ENCODE assay signal across 8 mouse cellular contexts in genomic region chr17:31870931-31871421, GRCm38 (mm10). TPM values are rescaled to one million over a fixed set of nuclear protein-coding genes. Genes with fewer than 3 reads are reported as not detected.
A peak's percentile ranks its signal among the peaks of the same experiment; 100 is the strongest.
DNase-seq lines count a peak whose midpoint lies in the region; ATAC-seq and TF ChIP-seq lines count a peak whose summit lies in the region.

No protein-coding gene starts in this region.

- peak; percentile 62 for ATAC-seq in kidney, embryonic 16.5 days (ENCODE audit: low FRiP score, low TSS enrichment)
- ATAC-seq in embryonic facial prominence, embryonic 13.5 days (ENCODE audit: insufficient number of reproducible peaks, insufficient read depth, low FRiP score, low TSS enrichment, low read depth): no peak
- ATAC-seq in liver, embryonic 14.5 days (ENCODE audit: insufficient read depth): peak; percentile 54; the same call in 1 of the 2 replicates

- H3K9ac ChIP-seq in kidney, embryonic 16.5 days (replicated peaks; ENCODE audit: low read length): 0 out of 2 replicates have a peak overlapping the region, but pooled peaks have one; percentile 8
- H3K9ac ChIP-seq in ES-Bruce4 (ENCODE audit: low read depth, poor library complexity, severe bottlenecking): no peak overlapping the region
- H3K9ac ChIP-seq in embryonic facial prominence, embryonic 13.5 days: no peak overlapping the region
- no peak overlapping the region for H3K9ac ChIP-seq in liver, embryonic 14.5 days (replicated peaks)

- H3K9me3 ChIP-seq in kidney, embryonic 16.5 days (ENCODE audit: low read length): no peaks in the 10 kb centered on the region
- H3K9me3 ChIP-seq in ES-Bruce4 (replicated peaks; ENCODE audit: control insufficient read depth, insufficient read depth, low read length, poor library complexity, severe bottlenecking): no peaks in the 10 kb centered on the region
- 0 out of 2 replicates have a peak, but pooled peaks cover 3% of the 10 kb centered on the region for H3K9me3 ChIP-seq in embryonic facial prominence, embryonic 13.5 days
- no peaks in the 10 kb centered on the region for H3K9me3 ChIP-seq in liver, embryonic 14.5 days (ENCODE audit: control insufficient read depth, low read length)

- peaks cover 14% of the 10 kb centered on the region for H3K4me1 ChIP-seq in kidney, embryonic 16.5 days (ENCODE audit: insufficient read depth, low read length)
- H3K4me1 ChIP-seq in ES-Bruce4 (ENCODE audit: control insufficient read depth, insufficient read depth, low read length): no peaks in the 10 kb centered on the region
- H3K4me1 ChIP-seq in embryonic facial prominence, embryonic 13.5 days: peaks cover 21% of the 10 kb centered on the region
- peaks cover 0 to 17% of the 10 kb centered on the region in 2 experiments; a peak in 2 of 4 replicates for H3K4me1 ChIP-seq in liver, embryonic 14.5 days (replicated peaks; ENCODE audit: control insufficient read depth in 2 of 2, insufficient read depth in 2 of 2, low read length in 1 of 2)

- no peak for DNase-seq in kidney, adult 9 months
- DNase-seq in liver, embryonic 14.5 days (ENCODE audit: low read depth in 3 of 3, low spot score in 3 of 3): no peak
- no peak for DNase-seq in c-Kit-positive CD71-positive TER-119-positive erythroid progenitor cells, embryonic 14.5 days (ENCODE audit: low spot score)
- no peak for DNase-seq in right cerebral cortex, postnatal 25 days
- DNase-seq in frontal cortex, postnatal 10 days (ENCODE audit: low spot score in 2 of 2): no peak

- TF ChIP-seq CTCF in ES-Bruce4 (IDR thresholded peaks at IDR 0.05; ENCODE audit: low read depth, low read length): no peak
- no peak for TF ChIP-seq CTCF in liver, embryonic 14.5 days (IDR thresholded peaks at IDR 0.05; ENCODE audit: low read depth)

- 22% methylated on average over 12 of the region's 13 CpGs for WGBS in kidney, embryonic 16.5 days
- WGBS in embryonic facial prominence, embryonic 13.5 days: 24% methylated on average over 13 of the region's 13 CpGs
- 5% methylated on average over 13 of the region's 13 CpGs for WGBS in liver, embryonic 14.5 days (ENCODE audit: insufficient replicate concordance)

- TF ChIP-seq POLR2A in ES-Bruce4 (IDR thresholded peaks at IDR 0.05; ENCODE audit: insufficient read depth, low read length): no peak

- 0 out of 2 replicates have a peak, but pooled peaks have one; percentile 24 for TF ChIP-seq EP300 in ES-Bruce4 (IDR thresholded peaks at IDR 0.05; ENCODE audit: insufficient read depth, low read depth, low read length)
- TF ChIP-seq EP300 in liver, embryonic 14.5 days (IDR thresholded peaks at IDR 0.05; ENCODE audit: low read depth): no peak

- H3K27me3 ChIP-seq in kidney, embryonic 16.5 days (ENCODE audit: insufficient read depth, low read length): no peaks in the 10 kb centered on the region
- H3K27me3 ChIP-seq in ES-Bruce4 (ENCODE audit: control insufficient read depth, insufficient read depth, low read length, poor library complexity, severe bottlenecking): no peaks in the 10 kb centered on the region
- H3K27me3 ChIP-seq in embryonic facial prominence, embryonic 13.5 days: no peaks in the 10 kb centered on the region
- H3K27me3 ChIP-seq in liver, embryonic 14.5 days (ENCODE audit: control insufficient read depth, insufficient read depth, low read length): no peaks in the 10 kb centered on the region

- H3K27ac ChIP-seq in kidney, embryonic 16.5 days (ENCODE audit: low read length): no peak overlapping the region; the same call in 1 of the 2 replicates
- no peak overlapping the region for H3K27ac ChIP-seq in ES-Bruce4 (ENCODE audit: insufficient read depth, low read length)
- peak overlapping the region; percentile 72 for H3K27ac ChIP-seq in embryonic facial prominence, embryonic 13.5 days
- no peak overlapping the region for H3K27ac ChIP-seq in liver, embryonic 14.5 days

- H3K4me3 ChIP-seq in kidney, embryonic 16.5 days (ENCODE audit: low read length): no peak overlapping the region
- H3K4me3 ChIP-seq in ES-Bruce4 (ENCODE audit: low read depth, low read length): peak overlapping the region; percentile 41
- H3K4me3 ChIP-seq in embryonic facial prominence, embryonic 13.5 days: no peak overlapping the region
- H3K4me3 ChIP-seq in liver, embryonic 14.5 days (ENCODE audit: insufficient read depth in 1 of 2, low read depth in 2 of 2, low read length in 2 of 2): no peak overlapping the region

- no peaks in the 10 kb centered on the region for H3K36me3 ChIP-seq in kidney, embryonic 16.5 days (ENCODE audit: insufficient read depth, low read length)
- no peaks in the 10 kb centered on the region for H3K36me3 ChIP-seq in ES-Bruce4 (ENCODE audit: control insufficient read depth, insufficient read depth, low read length, poor library complexity, severe bottlenecking)
- no peaks in the 10 kb centered on the region for H3K36me3 ChIP-seq in embryonic facial prominence, embryonic 13.5 days
- H3K36me3 ChIP-seq in liver, embryonic 14.5 days (replicated peaks; ENCODE audit: control insufficient read depth, insufficient read depth, low read depth): no peaks in the 10 kb centered on the region

- H3K4me2 ChIP-seq in kidney, embryonic 16.5 days (replicated peaks; ENCODE audit: low read depth, low read length): peak overlapping the region; percentile 24; the same call in 1 of the 2 replicates
- peak overlapping the region; percentile 39 for H3K4me2 ChIP-seq in embryonic facial prominence, embryonic 13.5 days
- peak overlapping the region; percentile 20; the same call in 1 of the 2 replicates for H3K4me2 ChIP-seq in liver, embryonic 14.5 days (ENCODE audit: low read depth)

RNA-seq across cellular contexts. Expression of gene Sik1, which starts 15.4 kb away (rescaled TPM):
- polyA plus RNA-seq in kidney, embryonic 16.5 days (2015; fragmentation: Nextera tagmentation; extraction: Ambion mirVana): 16.5 and 17.8 TPM in 2 replicates
- 45.1 and 48.4 TPM in 2 replicates for polyA plus RNA-seq in ES-Bruce4 (2011; ENCODE audit: insufficient read depth, insufficient read length, low read depth, missing spikeins)
- polyA plus RNA-seq in embryonic facial prominence, embryonic 13.5 days (2015; fragmentation: Nextera tagmentation; extraction: Ambion mirVana): 15.6 and 17.1 TPM in 2 replicates
- 2.6 TPM in 2 replicates for polyA plus RNA-seq in liver, embryonic 14.5 days (2012; rRNA removed)
- 3.0 and 3.8 TPM in 2 replicates for polyA plus RNA-seq in liver, embryonic 14.5 days (2014; fragmentation: Nextera tagmentation; extraction: Ambion mirVana)
